Mouse (Mus musculus) small intestine, adult 2 months (tissue): ENCODE measurements around the gene Exosc6. TPM values are rescaled to one million over a fixed set of nuclear protein-coding genes. Genes with fewer than 3 reads are reported as not detected.
A peak's percentile ranks its signal among the peaks of the same experiment; 100 is the strongest.

ENCODE experiments used
- H3K27ac ChIP-seq: fragments of 200-500 bp; 2 replicates; pipeline ENCODE4 v1.5.1; 2012; ENCODE audit warnings: low read depth, low read length, control low read depth, inconsistent platforms; ENCODE audit not compliant: insufficient read depth
- H3K27me3 ChIP-seq: fragments of 200-500 bp; 2 replicates; pipeline ENCODE4 v1.6.1; 2012; ENCODE audit warnings: mild to moderate bottlenecking, moderate library complexity, low read length, inconsistent platforms; ENCODE audit not compliant: control insufficient read depth, insufficient read depth
- H3K36me3 ChIP-seq: fragments of 200-500 bp; 2 replicates; pipeline ENCODE4 v1.6.1; 2012; ENCODE audit warnings: mild to moderate bottlenecking, low read length, control low read depth, inconsistent platforms; ENCODE audit not compliant: control insufficient read depth, insufficient read depth
- H3K4me1 ChIP-seq: fragments of 200-500 bp; 2 replicates; pipeline ENCODE4 v1.6.1; 2012; ENCODE audit warnings: low read length, inconsistent platforms, mixed read lengths; ENCODE audit not compliant: control insufficient read depth, insufficient read depth, insufficient read length
- H3K4me3 ChIP-seq: fragments of 200-500 bp; 2 replicates; pipeline ENCODE4 v1.5.1; 2012; ENCODE audit warnings: low read depth, mild to moderate bottlenecking, control low read depth, inconsistent platforms, low read length, moderate library complexity
- CTCF ChIP-seq: fragments of 200-500 bp; IDR thresholded peaks from 2 replicates; pipeline ENCODE4 v1.5.1; 2012; ENCODE audit warnings: low read depth, mild to moderate bottlenecking, control low read depth, inconsistent platforms, low read length, moderate library complexity, mixed read lengths; ENCODE audit not compliant: insufficient replicate concordance, insufficient read length; ENCODE audit errors: extremely low read depth
- POLR2A ChIP-seq: fragments of 200-500 bp; IDR thresholded peaks from 2 replicates; pipeline ENCODE4 v1.6.1; 2012; ENCODE audit warnings: low read depth, mild to moderate bottlenecking, control low read depth, inconsistent platforms, low read length, moderate library complexity
- WGBS: fragments of 180-500 bp; shearing (Covaris S2); methylation state at CpG from one replicate; pipeline ENCODE4 v1.1.7; 2018; 5-methylcytosine and 5-hydroxymethylcytosine counted together
- polyA plus RNA-seq: library from polyadenylated mRNA; depleted of rRNA; stranded (reverse); fragments of >200 nt; gene quantifications from 2 replicates; pipeline ENCODE4 v1.2.3, GENCODE M21; 2012

Gene Exosc6
- polyA plus RNA-seq, 1 experiment = 25.8 TPM

DNA sequence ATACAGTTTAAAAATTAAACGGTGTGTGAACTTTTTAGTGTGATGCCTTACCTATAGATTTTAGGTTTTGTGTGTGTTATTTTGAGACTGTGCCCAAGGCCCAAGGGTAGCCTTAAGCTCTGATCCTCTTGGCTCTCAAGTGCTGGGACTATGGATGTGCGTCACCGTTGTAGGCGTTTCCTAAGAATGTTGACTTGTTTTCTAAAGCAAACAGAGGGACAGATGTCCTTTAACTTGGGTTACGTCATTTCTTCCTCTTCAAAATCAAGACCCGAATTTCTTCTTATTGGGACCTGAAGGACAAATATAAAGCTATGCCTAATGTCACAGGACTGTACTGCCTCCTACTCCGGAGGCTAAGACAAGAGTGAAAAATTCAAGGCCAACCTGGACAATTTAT, 23.2 kb upstream of the Exosc6 start, which contains the start of gene Aars:
TSS of gene Aars (plus strand) at position 229 of the 400 bp plus-strand sequence.
- Histone ChIP-seq H3K27ac (peak within 1 kb of the TSS; percentile 62), H3K4me3 (peak within 1 kb of the TSS; percentile 87), H3K4me1 (peaks cover 2% of the 10 kb centered on the region), H3K36me3 (peaks cover 6% of the 10 kb centered on the region), H3K27me3 (no peaks in the 10 kb centered on the region)
- TF ChIP-seq POLR2A = no peak
- TF ChIP-seq CTCF = no peak
- WGBS = 91% methylated on average over 7 of the region's 7 CpGs

DNA sequence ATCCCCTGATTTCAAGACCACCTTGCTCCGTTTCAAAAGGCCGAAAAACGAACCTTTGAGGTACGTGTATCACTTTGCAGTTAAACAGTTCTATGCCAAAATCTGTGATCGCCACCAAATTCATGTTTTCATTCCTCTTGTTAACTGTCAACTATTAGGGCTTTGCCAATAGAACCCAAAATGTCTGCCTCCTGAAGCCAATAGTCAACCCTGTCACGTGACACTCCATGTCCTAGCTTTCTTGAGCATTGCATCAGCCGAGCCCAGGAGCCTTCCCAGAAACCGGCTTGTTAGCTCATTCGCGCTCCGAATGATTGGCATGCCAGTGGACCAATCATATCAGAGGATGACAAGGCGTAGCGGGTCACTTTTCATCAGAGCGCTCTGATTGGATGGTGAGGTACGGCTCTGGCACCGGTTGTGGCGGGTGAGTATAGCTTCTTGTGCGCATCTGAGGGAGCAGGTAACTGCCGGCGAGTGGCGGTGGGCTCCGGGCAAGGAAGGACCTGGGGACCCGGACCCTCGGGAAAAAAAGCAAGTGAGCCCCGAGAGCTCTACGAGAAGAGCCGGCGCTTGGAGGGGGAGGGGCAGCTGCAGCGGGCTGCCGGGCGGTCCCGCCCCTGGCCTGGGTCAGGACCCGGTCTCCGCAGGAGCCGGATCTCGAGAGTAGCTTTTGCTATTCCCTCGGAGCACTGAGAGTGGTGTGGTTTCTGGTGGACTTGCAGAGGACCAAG, 22.5 kb upstream of the Exosc6 start:
- Histone ChIP-seq H3K4me1 (peaks cover 2% of the 10 kb centered on the region), H3K27me3 (no peaks in the 10 kb centered on the region), H3K36me3 (peaks cover 12% of the 10 kb centered on the region), H3K4me3 (peak overlapping the region; percentile 87), H3K27ac (peak overlapping the region; percentile 62)
- 8% methylated on average over 37 of the region's 37 CpGs for WGBS
- no peak for TF ChIP-seq CTCF
- peak; percentile 53 for TF ChIP-seq POLR2A

DNA sequence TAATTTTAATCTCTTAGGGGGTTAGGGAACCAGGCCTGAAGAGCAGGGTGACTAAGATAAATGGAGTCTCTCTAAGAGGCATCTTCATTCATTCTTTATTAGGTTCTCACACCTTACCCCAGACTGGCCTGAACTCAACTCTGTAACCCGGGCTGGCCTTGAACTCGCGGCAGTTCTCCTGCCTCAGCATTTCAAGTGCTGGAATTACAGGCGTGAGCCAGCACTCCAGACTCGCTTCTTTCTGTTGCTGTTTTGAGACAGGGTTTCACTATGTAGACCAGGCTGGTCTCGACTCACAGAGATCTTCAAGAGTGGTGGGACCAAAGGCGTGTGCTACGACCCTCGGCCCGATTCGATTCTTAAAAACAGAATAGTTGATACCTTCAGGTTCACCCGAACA, 21.9 kb upstream of the Exosc6 start:
- Histone ChIP-seq H3K27ac (peak overlapping the region; percentile 62), H3K4me3 (peak overlapping the region; percentile 87), H3K27me3 (no peaks in the 10 kb centered on the region), H3K4me1 (peaks cover 2% of the 10 kb centered on the region), H3K36me3 (peaks cover 17% of the 10 kb centered on the region)
- TF ChIP-seq POLR2A (no peak), CTCF (no peak)
- WGBS = 16% methylated on average over 12 of the region's 12 CpGs

DNA sequence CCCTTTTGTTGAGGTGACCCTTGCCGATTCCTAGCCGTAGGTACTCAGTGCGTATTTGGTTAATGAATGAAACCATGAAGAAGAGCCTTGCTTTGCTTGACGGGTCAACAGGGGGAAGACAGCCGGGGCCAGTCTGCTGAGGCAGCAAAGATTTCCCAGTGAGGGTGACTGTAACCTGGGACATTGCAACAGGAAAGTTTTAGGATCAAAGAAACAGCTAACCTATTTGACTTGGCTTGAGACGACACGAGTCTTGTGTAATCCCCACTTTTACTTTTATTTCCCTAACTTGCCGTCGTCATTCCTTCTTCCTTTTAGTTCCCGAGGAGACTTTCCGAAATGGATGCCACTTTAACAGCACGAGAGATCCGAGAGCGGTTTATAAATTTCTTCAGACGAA, 19.5 kb upstream of the Exosc6 start:
- H3K27me3 ChIP-seq = no peaks in the 10 kb centered on the region
- no peak for TF ChIP-seq POLR2A
- no peak for TF ChIP-seq CTCF
- H3K27ac ChIP-seq = no peak overlapping the region
- peaks cover 33% of the 10 kb centered on the region for H3K36me3 ChIP-seq
- WGBS = 92% methylated on average over 15 of the region's 15 CpGs
- H3K4me1 ChIP-seq = peaks cover 2% of the 10 kb centered on the region
- no peak overlapping the region for H3K4me3 ChIP-seq

DNA sequence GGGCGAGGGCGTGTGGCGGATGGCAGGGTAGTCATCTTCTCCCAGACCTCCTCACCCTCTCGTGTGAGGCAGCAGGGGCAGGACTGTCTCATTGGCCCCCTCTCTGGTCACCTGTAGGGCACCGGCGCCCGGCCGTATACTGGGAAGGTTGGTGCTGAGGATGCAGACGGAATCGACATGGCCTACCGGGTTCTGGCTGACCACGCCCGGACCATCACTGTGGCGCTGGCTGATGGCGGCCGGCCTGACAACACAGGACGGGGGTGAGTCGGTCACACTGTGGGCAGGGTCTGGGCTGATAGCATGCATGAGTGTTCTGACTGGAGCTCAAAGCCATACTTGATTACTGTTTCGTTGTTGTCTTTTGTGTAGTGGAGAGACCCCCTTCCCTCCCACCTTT, 13.6 kb upstream of the Exosc6 start:
- H3K27ac ChIP-seq = no peak overlapping the region
- no peaks in the 10 kb centered on the region for H3K4me1 ChIP-seq
- H3K27me3 ChIP-seq = no peaks in the 10 kb centered on the region
- H3K4me3 ChIP-seq = no peak overlapping the region
- H3K36me3 ChIP-seq = peaks cover 85% of the 10 kb centered on the region
- TF ChIP-seq CTCF (no peak), POLR2A (no peak)
- WGBS = 93% methylated on average over 19 of the region's 19 CpGs

DNA sequence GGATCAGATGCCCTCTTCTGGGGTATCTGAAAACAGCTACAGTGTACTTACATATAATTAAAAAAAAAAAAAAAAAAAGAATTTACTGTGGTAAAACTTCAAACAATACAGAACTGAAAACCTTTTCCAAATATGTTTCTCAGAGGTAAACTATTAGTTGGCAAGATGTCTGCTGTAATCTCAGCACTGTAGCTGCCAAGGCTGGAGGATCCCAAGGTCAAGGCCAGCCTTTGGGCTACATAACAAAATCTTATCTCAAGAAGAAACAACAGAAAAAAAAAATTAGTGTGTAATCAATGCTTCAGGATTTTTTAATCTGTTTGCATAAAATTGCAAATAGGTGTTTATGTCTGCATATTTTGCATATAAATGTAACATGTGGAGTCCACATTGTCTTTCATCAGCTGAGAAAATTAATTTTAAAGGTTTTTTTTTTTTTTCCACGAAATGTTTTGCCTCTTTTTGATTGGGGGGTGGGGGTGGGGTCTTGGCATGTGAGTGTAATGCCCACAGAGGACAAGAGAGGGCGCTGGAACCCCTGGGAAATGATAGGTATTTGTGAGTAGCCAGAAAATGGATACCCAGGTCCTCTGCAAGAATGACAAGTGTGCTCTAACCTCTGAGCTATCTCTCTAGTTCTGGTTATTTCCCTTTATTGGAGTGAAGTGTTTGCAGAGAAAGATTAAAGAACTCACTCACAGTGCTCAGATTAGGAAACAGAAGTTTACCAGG, 12.0 kb upstream of the Exosc6 start:
- no peak for TF ChIP-seq CTCF
- TF ChIP-seq POLR2A = no peak
- Histone ChIP-seq H3K27ac (no peak overlapping the region), H3K4me3 (no peak overlapping the region), H3K27me3 (no peaks in the 10 kb centered on the region), H3K36me3 (peaks cover 88% of the 10 kb centered on the region), H3K4me1 (no peaks in the 10 kb centered on the region)
- 29% methylated on average over 2 of the region's 2 CpGs for WGBS

DNA sequence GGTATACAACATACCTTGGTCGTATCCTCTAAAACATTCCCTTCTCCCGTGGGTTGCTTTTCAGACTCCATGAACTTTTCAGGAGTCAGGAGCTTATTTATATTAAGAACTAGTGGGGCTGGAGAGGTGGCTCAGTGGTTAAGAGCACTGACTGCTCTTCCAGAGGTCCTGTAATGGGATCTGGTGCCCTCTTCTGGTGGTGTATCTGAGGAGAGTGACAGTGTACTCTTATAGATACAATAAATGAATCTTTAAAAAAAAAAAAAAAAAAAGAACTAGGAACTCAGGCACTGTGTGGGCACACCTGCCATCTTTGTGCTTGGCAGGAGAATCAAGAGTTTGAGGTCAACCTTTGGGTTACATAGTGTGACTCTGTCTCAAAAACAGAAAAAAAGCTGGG, 7.4 kb upstream of the Exosc6 start:
- Histone ChIP-seq H3K27ac (no peak overlapping the region), H3K27me3 (no peaks in the 10 kb centered on the region), H3K36me3 (peaks cover 87% of the 10 kb centered on the region), H3K4me1 (no peaks in the 10 kb centered on the region), H3K4me3 (no peak overlapping the region)
- 91% methylated on average over 2 of the region's 2 CpGs for WGBS
- no peak for TF ChIP-seq POLR2A
- TF ChIP-seq CTCF = no peak
